Mouse (Mus musculus) midbrain, embryonic 14.5 days (tissue): ENCODE results near the gene Palld. TPM values are rescaled to one million over a fixed set of nuclear protein-coding genes. Genes with fewer than 3 reads are reported as not detected.
A peak's percentile ranks its signal among the peaks of the same experiment; 100 is the strongest.

Source experiments
- ATAC-seq: fragments of 200-750 bp; cut with Nextera tagmentation; 2 replicates; pipeline ENCODE4 v1.8.0; 2017; ENCODE audit warnings: moderate number of reproducible peaks, moderate library complexity; ENCODE audit not compliant: low FRiP score, low TSS enrichment
- DNase-seq: peaks from one replicate; pipeline ENCODE4 v3.0.0-alpha.2; 2015
- H3K27ac ChIP-seq: fragments of 300-500 bp; sonication (generic); replicated peaks from 2 replicates; pipeline ENCODE4 v1.5.1; 2014; ENCODE audit warnings: mild to moderate bottlenecking, low read depth, low read length, moderate library complexity
- H3K27me3 ChIP-seq: fragments of 300-500 bp; sonication (generic); 2 replicates; pipeline ENCODE4 v1.6.1; 2014; ENCODE audit warnings: low read length, control low read depth, mixed read lengths; ENCODE audit not compliant: control insufficient read depth, insufficient read depth
- H3K36me3 ChIP-seq: fragments of 300-500 bp; sonication (generic); 2 replicates; pipeline ENCODE4 v1.6.1; 2014; ENCODE audit warnings: low read length, control low read depth; ENCODE audit not compliant: control insufficient read depth, insufficient read depth
- H3K4me1 ChIP-seq: fragments of 300-500 bp; sonication (generic); 2 replicates; pipeline ENCODE4 v1.6.1; 2014; ENCODE audit warnings: mild to moderate bottlenecking, antibody characterized with exemption, low read length, control low read depth; ENCODE audit not compliant: control insufficient read depth, insufficient read depth
- H3K4me2 ChIP-seq: fragments of 300-500 bp; sonication (generic); 2 replicates; pipeline ENCODE4 v1.6.1; 2014; ENCODE audit warnings: mild to moderate bottlenecking, low read length, moderate library complexity
- H3K4me3 ChIP-seq: fragments of 300-500 bp; sonication (generic); replicated peaks from 2 replicates; pipeline ENCODE4 v1.5.1; 2014; ENCODE audit warnings: low read depth, low read length
- H3K9ac ChIP-seq: fragments of 300-500 bp; sonication (generic); replicated peaks from 2 replicates; pipeline ENCODE4 v1.6.1; 2014; ENCODE audit warnings: mild to moderate bottlenecking, low read length, moderate library complexity
- H3K9me3 ChIP-seq: fragments of 300-500 bp; sonication (generic); 2 replicates; pipeline ENCODE4 v1.6.1; 2016; ENCODE audit warnings: low read length, control low read depth, mixed read lengths; ENCODE audit not compliant: control insufficient read depth
- WGBS: fragments of 180-500 bp; shearing (Covaris S2); extraction: QIAGEN DNeasy Blood & Tissue Kit; methylation state at CpG from one replicate; pipeline ENCODE4 v1.1.7; 2014; 5-methylcytosine and 5-hydroxymethylcytosine counted together
- polyA plus RNA-seq: library from polyadenylated mRNA; unstranded; fragments of >200 nt; fragmentation: Nextera tagmentation; extraction: Ambion mirVana; gene quantifications from 2 replicates; pipeline ENCODE4 v1.2.1, GENCODE M21; 2014

The Palld gene
- polyA plus RNA-seq, 1 experiment from 2014 or later: 19.4 TPM

- ATAC-seq (no peak), DNase-seq (no peak)
- H3K9me3 ChIP-seq: no peaks in the 10 kb centered on the region
- H3K4me2 ChIP-seq: no peak overlapping the region
- 83% methylated on average over 5 of the region's 5 CpGs for WGBS
- no peaks in the 10 kb centered on the region for H3K36me3 ChIP-seq
- no peak overlapping the region for H3K9ac ChIP-seq
- H3K27me3 ChIP-seq: no peaks in the 10 kb centered on the region
- H3K4me1 ChIP-seq: peaks cover 7% of the 10 kb centered on the region; the same call in 1 of the 2 replicates
- no peak overlapping the region for H3K4me3 ChIP-seq
- H3K27ac ChIP-seq: no peak overlapping the region
Observed at GRCm38 (mm10) chr8:61610546-61610945, 291.9 kb downstream of the Palld start.

- Histone ChIP-seq H3K4me3 (no peak overlapping the region), H3K4me2 (no peak overlapping the region), H3K27ac (0 out of 2 replicates have a peak overlapping the region, but pooled peaks have one; percentile 37), H3K27me3 (no peaks in the 10 kb centered on the region), H3K9me3 (no peaks in the 10 kb centered on the region), H3K36me3 (no peaks in the 10 kb centered on the region), H3K9ac (no peak overlapping the region), H3K4me1 (peaks cover 7% of the 10 kb centered on the region; the same call in 1 of the 2 replicates)
- ATAC-seq (no peak), DNase-seq (peak; percentile 41)
- WGBS: 47% methylated on average over 6 of the region's 6 CpGs
Observed at GRCm38 (mm10) chr8:61607463-61607813, 295.1 kb downstream of the Palld start.

GRCm38 (mm10) chr8:61606795-61607462, 295.6 kb downstream of the Palld start:
- H3K9ac ChIP-seq: no peak overlapping the region
- no peaks in the 10 kb centered on the region for H3K9me3 ChIP-seq
- ATAC-seq (peak; percentile 74), DNase-seq (peak; percentile 64)
- H3K4me1 ChIP-seq: peaks cover 7% of the 10 kb centered on the region; the same call in 1 of the 2 replicates
- peak overlapping the region; percentile 27 for H3K4me2 ChIP-seq
- 16% methylated on average over 8 of the region's 8 CpGs for WGBS
- peak overlapping the region; percentile 37; the same call in 1 of the 2 replicates for H3K27ac ChIP-seq
- no peaks in the 10 kb centered on the region for H3K36me3 ChIP-seq
- H3K27me3 ChIP-seq: no peaks in the 10 kb centered on the region
- H3K4me3 ChIP-seq: no peak overlapping the region

GRCm38 (mm10) chr8:61604871-61605270, 297.6 kb downstream of the Palld start:
- Histone ChIP-seq H3K36me3 (no peaks in the 10 kb centered on the region), H3K27me3 (no peaks in the 10 kb centered on the region), H3K4me3 (no peak overlapping the region), H3K9ac (no peak overlapping the region), H3K4me1 (peaks cover 7% of the 10 kb centered on the region; the same call in 1 of the 2 replicates), H3K27ac (no peak overlapping the region), H3K9me3 (no peaks in the 10 kb centered on the region), H3K4me2 (no peak overlapping the region)
- ATAC-seq (no peak), DNase-seq (no peak)
- WGBS: 92% methylated on average over 2 of the region's 2 CpGs

- 73% methylated on average over 3 of the region's 3 CpGs for WGBS
- no peak overlapping the region for H3K27ac ChIP-seq
- H3K36me3 ChIP-seq: no peaks in the 10 kb centered on the region
- no peak for ATAC-seq
- no peak overlapping the region for H3K4me2 ChIP-seq
- H3K9ac ChIP-seq: no peak overlapping the region
- H3K4me3 ChIP-seq: no peak overlapping the region
- DNase-seq: no peak
- no peaks in the 10 kb centered on the region for H3K9me3 ChIP-seq
- peaks cover 5% of the 10 kb centered on the region; the same call in 1 of the 2 replicates for H3K4me1 ChIP-seq
- H3K27me3 ChIP-seq: no peaks in the 10 kb centered on the region
Observed at GRCm38 (mm10) chr8:61596889-61597288, 305.6 kb downstream of the Palld start.

- H3K4me3 ChIP-seq: peak overlapping the region; percentile 61
- H3K9me3 ChIP-seq: no peaks in the 10 kb centered on the region
- DNase-seq: peak; percentile 62
- H3K36me3 ChIP-seq: no peaks in the 10 kb centered on the region
- peaks cover 10% of the 10 kb centered on the region for H3K4me1 ChIP-seq
- peak; percentile 41; the same call in 1 of the 2 replicates for ATAC-seq
- WGBS: 3% methylated on average over 8 of the region's 8 CpGs
- peak overlapping the region; percentile 90 for H3K4me2 ChIP-seq
- H3K27ac ChIP-seq: peak overlapping the region; percentile 64; the same call in 1 of the 2 replicates
- H3K27me3 ChIP-seq: no peaks in the 10 kb centered on the region
- H3K9ac ChIP-seq: peak overlapping the region; percentile 62; the same call in 1 of the 2 replicates
Observed at GRCm38 (mm10) chr8:61591446-61591845, 311.0 kb downstream of the Palld start.

- peak; percentile 85 for DNase-seq
- Histone ChIP-seq H3K27ac (peak overlapping the region; percentile 64), H3K4me2 (peak overlapping the region; percentile 90), H3K4me3 (peak overlapping the region; percentile 61), H3K4me1 (peaks cover 10% of the 10 kb centered on the region), H3K9ac (peak overlapping the region; percentile 62), H3K27me3 (no peaks in the 10 kb centered on the region), H3K36me3 (no peaks in the 10 kb centered on the region), H3K9me3 (no peaks in the 10 kb centered on the region)
- 0% methylated on average over 35 of the region's 35 CpGs for WGBS
- ATAC-seq: peak; percentile 90
Observed at GRCm38 (mm10) chr8:61590551-61591431, 311.7 kb downstream of the Palld start.

- peaks cover 10% of the 10 kb centered on the region for H3K4me1 ChIP-seq
- no peaks in the 10 kb centered on the region for H3K9me3 ChIP-seq
- H3K27me3 ChIP-seq: no peaks in the 10 kb centered on the region
- ATAC-seq: 0 out of 2 replicates have a peak, but pooled peaks have one; percentile 12
- H3K36me3 ChIP-seq: no peaks in the 10 kb centered on the region
- H3K27ac ChIP-seq: no peak overlapping the region
- peak overlapping the region; percentile 61 for H3K4me3 ChIP-seq
- 2% methylated on average over 11 of the region's 11 CpGs for WGBS
- peak overlapping the region; percentile 90 for H3K4me2 ChIP-seq
- DNase-seq: no peak
- H3K9ac ChIP-seq: no peak overlapping the region
Observed at GRCm38 (mm10) chr8:61589972-61590391, 312.5 kb downstream of the Palld start.
